Mouse (Mus musculus) lung, postnatal 0 days (tissue): ENCODE data around the gene Nsun6.

ENCODE experiments used
- CTCF ChIP-seq: IDR thresholded peaks from 2 replicates; pipeline ENCODE4 v1.5.1; 2016; ENCODE audit warnings: antibody characterized with exemption, mild to moderate bottlenecking
- EP300 ChIP-seq: IDR thresholded peaks from 2 replicates; pipeline ENCODE4 v1.6.1; 2016; ENCODE audit warnings: antibody characterized with exemption, mild to moderate bottlenecking, control low read depth

DNA sequence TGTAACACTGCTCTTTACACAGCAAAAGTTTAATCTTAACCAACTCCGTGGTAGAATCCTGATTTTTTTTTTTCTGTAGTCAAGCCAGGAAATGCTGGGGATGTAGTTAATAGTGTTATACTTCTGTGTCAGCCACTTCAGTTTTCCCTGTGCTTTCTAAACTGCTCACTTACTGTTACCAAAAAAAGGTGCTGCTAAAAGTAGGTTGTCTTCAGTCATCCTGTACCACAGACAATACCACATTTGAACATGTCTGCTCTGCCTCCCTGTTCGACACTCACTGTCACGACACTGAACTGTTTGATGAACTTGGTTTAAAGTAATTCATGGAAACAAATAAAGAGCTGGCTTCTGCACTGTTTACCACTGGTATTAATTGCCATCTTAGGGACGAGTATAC is 66.4 kb downstream of the Nsun6 start:
- no peak for TF ChIP-seq CTCF
- no peak for TF ChIP-seq EP300
